Mouse (Mus musculus): ENCODE data around the gene Naaa. TPM values are rescaled to one million over a fixed set of nuclear protein-coding genes. Genes with fewer than 3 reads are reported as not detected.

Gene Naaa
- polyA plus RNA-seq, 2 experiments: 17.5 to 19.0 TPM

- Histone ChIP-seq H3K27ac (replicated peaks; ENCODE audit: low read depth, low read length) (no peak overlapping the region), H3K4me1 (ENCODE audit: control insufficient read depth, insufficient read depth, low read length) (no peaks in the 10 kb centered on the region), H3K9ac (ENCODE audit: low read depth, low read length, severe bottlenecking) (no peak overlapping the region), H3K27me3 (ENCODE audit: control insufficient read depth, insufficient read depth, low read length) (no peaks in the 10 kb centered on the region), H3K4me3 (replicated peaks; ENCODE audit: low read length) (no peak overlapping the region), H3K36me3 (ENCODE audit: control insufficient read depth, insufficient read depth, low read length) (no peaks in the 10 kb centered on the region), H3K4me2 (replicated peaks; ENCODE audit: low read depth, low read length, severe bottlenecking) (no peak overlapping the region), H3K9me3 (ENCODE audit: control insufficient read depth, low read length) (no peaks in the 10 kb centered on the region)
- no peak for DNase-seq (ENCODE audit: low spot score)
- WGBS: 64% methylated on average over 5 of the region's 5 CpGs
- no peak for TF ChIP-seq POLR2A (IDR thresholded peaks at IDR 0.05; ENCODE audit: borderline replicate concordance, extremely low read depth, insufficient read depth, insufficient read length)
- no peak for ATAC-seq (ENCODE audit: low FRiP score, low read depth)
Observed at GRCm38 (mm10) chr5:92234939-92235557, 42.9 kb downstream of the Naaa start.

- Histone ChIP-seq H3K4me1 (ENCODE audit: control insufficient read depth, insufficient read depth, low read length) (no peaks in the 10 kb centered on the region), H3K9me3 (ENCODE audit: control insufficient read depth, low read length) (no peaks in the 10 kb centered on the region), H3K27me3 (ENCODE audit: control insufficient read depth, insufficient read depth, low read length) (no peaks in the 10 kb centered on the region), H3K36me3 (ENCODE audit: control insufficient read depth, insufficient read depth, low read length) (no peaks in the 10 kb centered on the region), H3K27ac (replicated peaks; ENCODE audit: low read depth, low read length) (no peak overlapping the region), H3K9ac (ENCODE audit: low read depth, low read length, severe bottlenecking) (no peak overlapping the region), H3K4me3 (replicated peaks; ENCODE audit: low read length) (no peak overlapping the region), H3K4me2 (replicated peaks; ENCODE audit: low read depth, low read length, severe bottlenecking) (no peak overlapping the region)
- no peak for DNase-seq (ENCODE audit: low spot score)
- 82% methylated on average over 4 of the region's 4 CpGs for WGBS
- ATAC-seq (ENCODE audit: low FRiP score, low read depth): no peak
- no peak for TF ChIP-seq POLR2A (IDR thresholded peaks at IDR 0.05; ENCODE audit: borderline replicate concordance, extremely low read depth, insufficient read depth, insufficient read length)
Observed at GRCm38 (mm10) chr5:92233366-92233765, 44.6 kb downstream of the Naaa start.

- no peaks in the 10 kb centered on the region for H3K9me3 ChIP-seq (ENCODE audit: control insufficient read depth, low read length)
- H3K27ac ChIP-seq (replicated peaks; ENCODE audit: low read depth, low read length): no peak overlapping the region
- H3K9ac ChIP-seq (ENCODE audit: low read depth, low read length, severe bottlenecking): no peak overlapping the region
- no peak for TF ChIP-seq POLR2A (IDR thresholded peaks at IDR 0.05; ENCODE audit: borderline replicate concordance, extremely low read depth, insufficient read depth, insufficient read length)
- no peak overlapping the region for H3K4me2 ChIP-seq (replicated peaks; ENCODE audit: low read depth, low read length, severe bottlenecking)
- no peaks in the 10 kb centered on the region for H3K36me3 ChIP-seq (ENCODE audit: control insufficient read depth, insufficient read depth, low read length)
- no peak overlapping the region for H3K4me3 ChIP-seq (replicated peaks; ENCODE audit: low read length)
- H3K27me3 ChIP-seq (ENCODE audit: control insufficient read depth, insufficient read depth, low read length): no peaks in the 10 kb centered on the region
- H3K4me1 ChIP-seq (ENCODE audit: control insufficient read depth, insufficient read depth, low read length): no peaks in the 10 kb centered on the region
- DNase-seq (ENCODE audit: low spot score) (no peak), ATAC-seq (ENCODE audit: low FRiP score, low read depth) (no peak)
- WGBS: 78% methylated on average over 10 of the region's 10 CpGs
Observed at GRCm38 (mm10) chr5:92231836-92232235, 46.1 kb downstream of the Naaa start.

- no peak overlapping the region for H3K4me3 ChIP-seq (replicated peaks; ENCODE audit: low read length)
- no peak overlapping the region for H3K4me2 ChIP-seq (replicated peaks; ENCODE audit: low read depth, low read length, severe bottlenecking)
- H3K27ac ChIP-seq (replicated peaks; ENCODE audit: low read depth, low read length): no peak overlapping the region
- no peak for TF ChIP-seq POLR2A (IDR thresholded peaks at IDR 0.05; ENCODE audit: borderline replicate concordance, extremely low read depth, insufficient read depth, insufficient read length)
- H3K4me1 ChIP-seq (ENCODE audit: control insufficient read depth, insufficient read depth, low read length): no peaks in the 10 kb centered on the region
- H3K9me3 ChIP-seq (ENCODE audit: control insufficient read depth, low read length): no peaks in the 10 kb centered on the region
- ATAC-seq (ENCODE audit: low FRiP score, low read depth): no peak
- no peak for DNase-seq (ENCODE audit: low spot score)
- H3K36me3 ChIP-seq (ENCODE audit: control insufficient read depth, insufficient read depth, low read length): no peaks in the 10 kb centered on the region
- no peaks in the 10 kb centered on the region for H3K27me3 ChIP-seq (ENCODE audit: control insufficient read depth, insufficient read depth, low read length)
- 84% methylated on average over 11 of the region's 11 CpGs for WGBS
- no peak overlapping the region for H3K9ac ChIP-seq (ENCODE audit: low read depth, low read length, severe bottlenecking)
Observed at GRCm38 (mm10) chr5:92230306-92230705, 47.7 kb downstream of the Naaa start.

- TF ChIP-seq POLR2A (IDR thresholded peaks at IDR 0.05; ENCODE audit: borderline replicate concordance, extremely low read depth, insufficient read depth, insufficient read length): no peak
- Histone ChIP-seq H3K9ac (ENCODE audit: low read depth, low read length, severe bottlenecking) (no peak overlapping the region), H3K9me3 (ENCODE audit: control insufficient read depth, low read length) (no peaks in the 10 kb centered on the region), H3K27me3 (ENCODE audit: control insufficient read depth, insufficient read depth, low read length) (no peaks in the 10 kb centered on the region), H3K36me3 (ENCODE audit: control insufficient read depth, insufficient read depth, low read length) (no peaks in the 10 kb centered on the region), H3K4me2 (replicated peaks; ENCODE audit: low read depth, low read length, severe bottlenecking) (no peak overlapping the region), H3K27ac (replicated peaks; ENCODE audit: low read depth, low read length) (no peak overlapping the region), H3K4me1 (ENCODE audit: control insufficient read depth, insufficient read depth, low read length) (no peaks in the 10 kb centered on the region), H3K4me3 (replicated peaks; ENCODE audit: low read length) (no peak overlapping the region)
- 94% methylated on average over 3 of the region's 3 CpGs for WGBS
- DNase-seq (ENCODE audit: low spot score) (no peak), ATAC-seq (ENCODE audit: low FRiP score, low read depth) (no peak)
Observed at GRCm38 (mm10) chr5:92229514-92229913, 48.5 kb downstream of the Naaa start.
